Comparison of ENCODE assay signal across 14 mouse cellular contexts in the genomic region with DNA sequence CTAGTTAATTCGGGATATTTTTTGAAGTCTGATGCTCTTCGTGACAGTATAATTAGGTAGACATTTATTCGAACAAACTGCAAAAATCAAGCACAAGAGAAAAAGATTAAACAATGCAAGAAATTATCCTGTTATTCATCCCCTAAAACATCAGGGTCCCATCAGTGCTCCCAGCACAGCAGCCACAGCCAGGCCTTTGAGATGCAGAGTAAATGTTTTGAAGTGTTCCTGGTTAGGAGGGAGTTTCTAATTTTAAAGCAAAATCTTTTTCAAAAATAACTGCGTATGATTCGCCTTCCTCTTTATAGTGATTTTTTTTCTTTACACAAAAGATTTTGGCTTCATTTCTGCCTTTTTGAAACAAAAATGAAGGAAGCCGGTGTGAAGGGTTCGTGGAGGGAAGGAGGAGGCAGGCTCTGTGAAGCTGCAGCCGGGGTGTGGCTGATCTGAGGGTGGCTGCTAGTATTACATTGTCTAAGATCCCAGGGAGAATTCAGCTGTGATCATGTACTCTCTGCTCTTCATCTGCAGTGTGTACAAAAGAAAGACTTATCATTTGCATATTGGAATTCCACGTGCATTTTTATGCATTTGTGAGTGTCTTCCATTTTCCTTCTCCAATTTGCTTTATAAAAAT.
A peak's percentile ranks its signal among the peaks of the same experiment; 100 is the strongest.
DNase-seq lines count a peak whose midpoint lies in the region; ATAC-seq and TF ChIP-seq lines count a peak whose summit lies in the region.
"Had no signal": no experiment of that assay in that cellular context is flagged by ENCODE, and none has a peak within 500 bp of the region (broad histone marks: within the 10 kb centered on the region; RNA-seq: fewer than 3 reads in every experiment).

No protein-coding gene starts in this region.

- no peak overlapping the region for H3K27ac ChIP-seq in lung, embryonic 14.5 days (ENCODE audit: low read depth)
- H3K27ac ChIP-seq in gastrocnemius, adult 2 months: no peak overlapping the region
- H3K27ac ChIP-seq: limb, embryonic 13.5 days had no signal

- H3K4me3 ChIP-seq in lung, embryonic 14.5 days (ENCODE audit: low read depth, low read length): no peak overlapping the region
- H3K4me3 ChIP-seq in gastrocnemius, adult 2 months: no peak overlapping the region
- H3K4me3 ChIP-seq: limb, embryonic 13.5 days had no signal

- H3K4me1 ChIP-seq in lung, embryonic 14.5 days (ENCODE audit: insufficient read depth): no peaks in the 10 kb centered on the region
- H3K4me1 ChIP-seq: limb, embryonic 13.5 days had no signal

- no peak for ATAC-seq in lung, embryonic 14.5 days (ENCODE audit: insufficient read depth)
- peak; percentile 99 for ATAC-seq in frontal cortex, adult (ENCODE audit: low TSS enrichment)
- ATAC-seq: activated CD4-positive, CD25-positive, alpha-beta regulatory T cell, adult 4 months; intestine, postnatal 0 days had no signal

- H3K9ac ChIP-seq in lung, embryonic 14.5 days: no peak overlapping the region
- H3K9ac ChIP-seq: limb, embryonic 13.5 days had no signal

- no peaks in the 10 kb centered on the region for H3K27me3 ChIP-seq in lung, embryonic 14.5 days (ENCODE audit: insufficient read depth, low read length)
- H3K27me3 ChIP-seq: limb, embryonic 13.5 days had no signal

- no peak for TF ChIP-seq CTCF in lung, embryonic 14.5 days (IDR thresholded peaks at IDR 0.05; ENCODE audit: low read depth)
- TF ChIP-seq CTCF in gastrocnemius, adult 2 months (IDR thresholded peaks at IDR 0.05): no peak

- intact Hi-C loops in gastrocnemius, adult 2 months (cut with DNase I): no loop called here

- WGBS in lung, embryonic 14.5 days: 48% methylated on average over 9 of the region's 9 CpGs

- H3K36me3 ChIP-seq in lung, embryonic 14.5 days (ENCODE audit: insufficient read depth): no peaks in the 10 kb centered on the region
- H3K36me3 ChIP-seq: limb, embryonic 13.5 days had no signal

- no peak overlapping the region for H3K4me2 ChIP-seq in lung, embryonic 14.5 days
- H3K4me2 ChIP-seq: limb, embryonic 13.5 days had no signal

- peak; percentile 37 for DNase-seq in lung, embryonic 14.5 days
- DNase-seq in lung, postnatal 36 days: no peak
- DNase-seq in brain, embryonic 18.5 days (ENCODE audit: low read depth, low spot score): peak; percentile 42
- peak; percentile 43 for DNase-seq in right cerebral cortex, postnatal 10 days (ENCODE audit: low spot score in 2 of 2)
- DNase-seq in adrenal gland, postnatal 25 days: no peak
- no peak for DNase-seq in gastrocnemius, adult 2 months
- DNase-seq: cerebellum, adult 18-20 months; gastrocnemius, postnatal 10 days; kidney, postnatal 10 days; spleen, adult 18-20 months had no signal

- H3K9me3 ChIP-seq in lung, embryonic 14.5 days (ENCODE audit: low read depth, low read length): no peaks in the 10 kb centered on the region
- H3K9me3 ChIP-seq: limb, embryonic 13.5 days had no signal

Comparison
In these comparisons a context has a peak if more than half of its experiments do, and no peak if none do; other contexts are left out.
1. DNase-seq: peak in lung, embryonic 14.5 days (single experiment), brain, embryonic 18.5 days (single experiment) and right cerebral cortex, postnatal 10 days (2 of 2); none in lung, postnatal 36 days (single experiment), adrenal gland, postnatal 25 days (single experiment) and gastrocnemius, adult 2 months (single experiment).